Mouse (Mus musculus) frontal cortex, postnatal 14 days (tissue): Measurements from ENCODE around the gene Lrch4.

ENCODE experiments used
- DNase-seq, 2 experiments: peaks; one replicate each; pipeline ENCODE4 v3.0.0; 2022; ENCODE audit warnings: low spot score in 2 of 2

Gene Lrch4

DNA sequence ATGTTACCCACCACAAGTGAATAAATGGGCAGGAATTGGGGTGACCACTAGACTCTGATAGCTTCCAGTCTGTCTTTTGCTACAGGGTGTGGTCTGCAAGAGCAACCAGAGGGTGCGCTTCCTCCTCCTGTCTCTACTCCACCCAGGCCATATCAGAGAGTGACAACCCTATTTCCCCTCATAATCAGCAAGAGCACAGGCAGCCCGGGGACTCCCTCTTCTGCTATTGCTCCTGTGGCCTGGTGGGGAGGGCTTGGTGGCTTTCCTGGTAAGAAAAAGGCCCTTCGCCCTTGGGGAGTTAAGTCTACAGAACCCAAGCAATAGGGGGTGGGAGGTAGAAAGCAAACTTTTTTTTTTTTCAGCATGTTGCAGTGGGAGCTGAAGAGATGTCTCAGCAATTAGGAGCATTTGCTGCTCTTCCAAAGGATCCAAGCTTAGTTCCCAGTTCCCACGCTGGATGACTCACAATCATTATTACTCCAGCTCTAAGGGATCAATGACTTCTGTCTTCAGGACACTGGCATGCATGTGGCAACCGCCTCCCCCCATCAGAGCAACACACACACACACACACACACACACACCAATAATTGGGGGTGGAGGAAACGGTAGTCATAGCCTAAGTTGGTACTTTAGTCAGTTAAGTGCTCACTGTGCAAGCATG is 57.3 kb downstream of the Lrch4 start:
- DNase-seq = no peak

- DNase-seq = no peak
These were observed 61.1 kb downstream of the Lrch4 start for GRCm38 (mm10) chr5:137689974-137690373.

DNA sequence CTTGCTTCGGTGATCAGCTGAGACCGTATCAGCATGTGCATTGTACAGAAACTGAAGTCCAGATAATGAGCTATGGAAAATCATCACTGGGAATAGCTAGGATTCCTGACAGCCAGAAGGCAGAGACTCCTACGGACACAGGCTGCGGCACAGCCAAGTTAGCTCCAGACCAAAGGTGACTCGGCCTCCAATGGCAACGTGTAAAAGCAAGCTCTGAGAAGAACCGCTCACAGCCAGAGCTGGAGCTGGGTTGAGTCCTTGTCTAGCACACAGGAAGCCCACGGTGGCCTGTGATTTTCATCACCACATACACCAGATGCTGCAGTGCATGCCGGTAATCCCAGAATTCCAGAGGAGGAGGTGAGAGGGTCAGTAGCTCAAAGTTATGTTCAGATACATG is 61.6 kb downstream of the Lrch4 start:
- DNase-seq = no peak
